Mouse (Mus musculus): Measurements from ENCODE around the gene Gm43738. TPM values are rescaled to one million over a fixed set of nuclear protein-coding genes. Genes with fewer than 3 reads are reported as not detected.
"Not testable (repeated sequence)": the region's sequence is repeated elsewhere in the genome, so short reads cannot be mapped to it uniquely, and the experiment has no call there.

Gene Gm43738
- polyA plus RNA-seq, 1 experiment from 2014 or later = not detected

- Histone ChIP-seq H3K4me1 (replicated peaks) (peaks cover 18% of the 10 kb centered on the region), H3K9me3 (no peaks in the 10 kb centered on the region), H3K27me3 (no peaks in the 10 kb centered on the region), H3K36me3 (peaks cover 57% of the 10 kb centered on the region), H3K4me3 (no peak overlapping the region), H3K9ac (no peak overlapping the region), H3K4me2 (no peak overlapping the region), H3K27ac (replicated peaks) (no peak overlapping the region)
- 86% methylated on average over 12 of the region's 12 CpGs for WGBS
- no peak for ATAC-seq (ENCODE audit: low FRiP score, low read depth)
Observed at GRCm38 (mm10) chr3:89084654-89085190, 16.2 kb downstream of the Gm43738 start.

GRCm38 (mm10) chr3:89084133-89084532 lies 16.8 kb downstream of the Gm43738 start:
- 71% methylated on average over 2 of the region's 2 CpGs for WGBS
- Histone ChIP-seq H3K4me3 (no peak overlapping the region), H3K36me3 (peaks cover 62% of the 10 kb centered on the region), H3K4me1 (replicated peaks) (peaks cover 12% of the 10 kb centered on the region), H3K27me3 (no peaks in the 10 kb centered on the region), H3K4me2 (no peak overlapping the region), H3K9ac (no peak overlapping the region), H3K9me3 (no peaks in the 10 kb centered on the region), H3K27ac (replicated peaks) (no peak overlapping the region)
- no peak for ATAC-seq (ENCODE audit: low FRiP score, low read depth)

- not testable (repeated sequence) for H3K4me2 ChIP-seq; H3K9me3 ChIP-seq; H3K27ac ChIP-seq (replicated peaks); H3K27me3 ChIP-seq; H3K4me3 ChIP-seq; H3K4me1 ChIP-seq (replicated peaks); ATAC-seq (ENCODE audit: low FRiP score, low read depth); H3K9ac ChIP-seq
- H3K36me3 ChIP-seq = peaks cover 58% of the 10 kb centered on the region
Observed at GRCm38 (mm10) chr3:89082287-89082686, 18.6 kb downstream of the Gm43738 start.

GRCm38 (mm10) chr3:89077383-89077782 lies 23.5 kb downstream of the Gm43738 start:
- Histone ChIP-seq H3K9me3 (no peaks in the 10 kb centered on the region), H3K27ac (replicated peaks) (no peak overlapping the region), H3K4me1 (replicated peaks) (no peaks in the 10 kb centered on the region), H3K9ac (no peak overlapping the region), H3K36me3 (peaks cover 68% of the 10 kb centered on the region), H3K4me2 (no peak overlapping the region), H3K4me3 (no peak overlapping the region), H3K27me3 (no peaks in the 10 kb centered on the region)
- ATAC-seq (ENCODE audit: low FRiP score, low read depth) = no peak
- 90% methylated on average over 9 of the region's 9 CpGs for WGBS

- H3K27me3 ChIP-seq = no peaks in the 10 kb centered on the region
- H3K9me3 ChIP-seq = no peaks in the 10 kb centered on the region
- H3K36me3 ChIP-seq = peaks cover 88% of the 10 kb centered on the region
- no peaks in the 10 kb centered on the region for H3K4me1 ChIP-seq (replicated peaks)
- no peak overlapping the region for H3K4me2 ChIP-seq
- no peak for ATAC-seq (ENCODE audit: low FRiP score, low read depth)
- no peak overlapping the region for H3K9ac ChIP-seq
- H3K4me3 ChIP-seq = no peak overlapping the region
- no peak overlapping the region for H3K27ac ChIP-seq (replicated peaks)
Observed at GRCm38 (mm10) chr3:89067265-89067664, 33.6 kb downstream of the Gm43738 start.

- Histone ChIP-seq H3K9me3 (no peaks in the 10 kb centered on the region), H3K27ac (replicated peaks) (no peak overlapping the region), H3K27me3 (no peaks in the 10 kb centered on the region), H3K4me3 (no peak overlapping the region), H3K4me2 (no peak overlapping the region), H3K36me3 (peaks cover 86% of the 10 kb centered on the region), H3K9ac (no peak overlapping the region), H3K4me1 (replicated peaks) (no peaks in the 10 kb centered on the region)
- ATAC-seq (ENCODE audit: low FRiP score, low read depth) = no peak
- 35% methylated on average over 3 of the region's 3 CpGs for WGBS
Observed at GRCm38 (mm10) chr3:89061696-89062095, 39.2 kb downstream of the Gm43738 start.

GRCm38 (mm10) chr3:89058783-89059182 lies 42.1 kb downstream of the Gm43738 start:
- no peaks in the 10 kb centered on the region for H3K4me1 ChIP-seq (replicated peaks)
- no peak overlapping the region for H3K27ac ChIP-seq (replicated peaks)
- no peak overlapping the region for H3K4me2 ChIP-seq
- H3K27me3 ChIP-seq = no peaks in the 10 kb centered on the region
- H3K9me3 ChIP-seq = no peaks in the 10 kb centered on the region
- no peak for ATAC-seq (ENCODE audit: low FRiP score, low read depth)
- no peak overlapping the region for H3K4me3 ChIP-seq
- peaks cover 89% of the 10 kb centered on the region for H3K36me3 ChIP-seq
- no peak overlapping the region for H3K9ac ChIP-seq
- WGBS = 77% methylated on average over 3 of the region's 3 CpGs

GRCm38 (mm10) chr3:89058361-89058760 lies 42.5 kb downstream of the Gm43738 start:
- H3K4me3 ChIP-seq = no peak overlapping the region
- H3K27me3 ChIP-seq = no peaks in the 10 kb centered on the region
- no peak overlapping the region for H3K27ac ChIP-seq (replicated peaks)
- peaks cover 89% of the 10 kb centered on the region for H3K36me3 ChIP-seq
- H3K9me3 ChIP-seq = no peaks in the 10 kb centered on the region
- H3K4me2 ChIP-seq = no peak overlapping the region
- WGBS = 97% methylated on average over 9 of the region's 9 CpGs
- ATAC-seq (ENCODE audit: low FRiP score, low read depth) = no peak
- no peaks in the 10 kb centered on the region for H3K4me1 ChIP-seq (replicated peaks)
- H3K9ac ChIP-seq = no peak overlapping the region

- Histone ChIP-seq H3K9ac (no peak overlapping the region), H3K27ac (replicated peaks) (no peak overlapping the region), H3K4me1 (replicated peaks) (no peaks in the 10 kb centered on the region), H3K36me3 (peaks cover 63% of the 10 kb centered on the region), H3K27me3 (no peaks in the 10 kb centered on the region), H3K4me3 (no peak overlapping the region), H3K9me3 (no peaks in the 10 kb centered on the region), H3K4me2 (no peak overlapping the region)
- WGBS = 81% methylated on average over 4 of the region's 4 CpGs
- no peak for ATAC-seq (ENCODE audit: low FRiP score, low read depth)
Observed at GRCm38 (mm10) chr3:89043359-89043758, 57.5 kb downstream of the Gm43738 start.

Other genes with a start within 250 kb of the Gm43738 start
- gene Msto1, start 187.1 kb downstream of the Gm43738 start, polyA plus RNA-seq (2015; fragmentation: Nextera tagmentation; extraction: Ambion mirVana) = 47.4 and 50.6 TPM in 2 replicates
- gene Ash1l, start 150.5 kb downstream of the Gm43738 start, polyA plus RNA-seq (2015; fragmentation: Nextera tagmentation; extraction: Ambion mirVana) = 17.5 and 19.5 TPM in 2 replicates
- gene Dap3, start 149.9 kb downstream of the Gm43738 start, polyA plus RNA-seq (2015; fragmentation: Nextera tagmentation; extraction: Ambion mirVana) = 121 and 129 TPM in 2 replicates
- gene Rusc1, start 7.8 kb downstream of the Gm43738 start, polyA plus RNA-seq (2015; fragmentation: Nextera tagmentation; extraction: Ambion mirVana) = 111 and 120 TPM in 2 replicates
- gene Fdps, start 860 bp upstream of the Gm43738 start, polyA plus RNA-seq (2015; fragmentation: Nextera tagmentation; extraction: Ambion mirVana) = 465 and 483 TPM in 2 replicates
- 0.09 TPM in 2 replicates for gene Pklr, start 35.0 kb upstream of the Gm43738 start, polyA plus RNA-seq (2015; fragmentation: Nextera tagmentation; extraction: Ambion mirVana)
- gene Hcn3, start 59.1 kb upstream of the Gm43738 start, polyA plus RNA-seq (2015; fragmentation: Nextera tagmentation; extraction: Ambion mirVana) = 51.9 and 59.2 TPM in 2 replicates
- gene Clk2, start 63.7 kb upstream of the Gm43738 start, polyA plus RNA-seq (2015; fragmentation: Nextera tagmentation; extraction: Ambion mirVana) = 20.0 and 22.6 TPM in 2 replicates
- gene Scamp3, start 76.4 kb upstream of the Gm43738 start, polyA plus RNA-seq (2015; fragmentation: Nextera tagmentation; extraction: Ambion mirVana) = 148 and 158 TPM in 2 replicates
- 35.5 and 39.2 TPM in 2 replicates for gene Fam189b, start 82.0 kb upstream of the Gm43738 start, polyA plus RNA-seq (2015; fragmentation: Nextera tagmentation; extraction: Ambion mirVana)
- gene Gba, start 101.8 kb upstream of the Gm43738 start, polyA plus RNA-seq (2015; fragmentation: Nextera tagmentation; extraction: Ambion mirVana) = 46.6 and 48.0 TPM in 2 replicates
- gene Thbs3, start 114.1 kb upstream of the Gm43738 start, polyA plus RNA-seq (2015; fragmentation: Nextera tagmentation; extraction: Ambion mirVana) = 51.5 and 51.6 TPM in 2 replicates
- 149 and 152 TPM in 2 replicates for gene Mtx1, start 126.0 kb upstream of the Gm43738 start, polyA plus RNA-seq (2015; fragmentation: Nextera tagmentation; extraction: Ambion mirVana)
- 1.2 and 1.6 TPM in 2 replicates for gene Muc1, start 128.0 kb upstream of the Gm43738 start, polyA plus RNA-seq (2015; fragmentation: Nextera tagmentation; extraction: Ambion mirVana)
- gene Krtcap2, start 144.9 kb upstream of the Gm43738 start, polyA plus RNA-seq (2015; fragmentation: Nextera tagmentation; extraction: Ambion mirVana) = 196 and 211 TPM in 2 replicates
- 71.3 and 81.6 TPM in 2 replicates for gene Trim46, start 145.2 kb upstream of the Gm43738 start, polyA plus RNA-seq (2015; fragmentation: Nextera tagmentation; extraction: Ambion mirVana)
- 80.0 and 88.4 TPM in 2 replicates for gene Dpm3, start 158.3 kb upstream of the Gm43738 start, polyA plus RNA-seq (2015; fragmentation: Nextera tagmentation; extraction: Ambion mirVana)
- gene Slc50a1, start 169.5 kb upstream of the Gm43738 start, polyA plus RNA-seq (2015; fragmentation: Nextera tagmentation; extraction: Ambion mirVana) = 36.2 and 38.5 TPM in 2 replicates
- 8.9 and 9.1 TPM in 2 replicates for gene Efna1, start 180.0 kb upstream of the Gm43738 start, polyA plus RNA-seq (2015; fragmentation: Nextera tagmentation; extraction: Ambion mirVana)
- gene Efna3, start 221.9 kb upstream of the Gm43738 start, polyA plus RNA-seq (2015; fragmentation: Nextera tagmentation; extraction: Ambion mirVana) = 62.4 and 72.3 TPM in 2 replicates
- gene Efna4, start 236.9 kb upstream of the Gm43738 start, polyA plus RNA-seq (2015; fragmentation: Nextera tagmentation; extraction: Ambion mirVana) = 6.0 and 7.4 TPM in 2 replicates
- gene Adam15, start 248.9 kb upstream of the Gm43738 start, polyA plus RNA-seq (2015; fragmentation: Nextera tagmentation; extraction: Ambion mirVana) = 71.0 and 77.1 TPM in 2 replicates